Mouse (Mus musculus) small intestine, adult 2 months (tissue): ENCODE data around the gene Arhgap31.

Source experiments
- CTCF ChIP-seq: fragments of 200-500 bp; IDR thresholded peaks from 2 replicates; pipeline ENCODE4 v1.5.1; 2012; ENCODE audit warnings: low read depth, mild to moderate bottlenecking, control low read depth, inconsistent platforms, low read length, moderate library complexity, mixed read lengths; ENCODE audit not compliant: insufficient replicate concordance, insufficient read length; ENCODE audit errors: extremely low read depth
- POLR2A ChIP-seq: fragments of 200-500 bp; IDR thresholded peaks from 2 replicates; pipeline ENCODE4 v1.6.1; 2012; ENCODE audit warnings: low read depth, mild to moderate bottlenecking, control low read depth, inconsistent platforms, low read length, moderate library complexity

GRCm38 (mm10) chr16:38703501-38703900 lies 9.6 kb downstream of the Arhgap31 start:
- TF ChIP-seq CTCF (no peak), POLR2A (no peak)
